Mouse (Mus musculus) midbrain, postnatal 0 days (tissue): ENCODE data around the gene Foxs1. TPM values are rescaled to one million over a fixed set of nuclear protein-coding genes. Genes with fewer than 3 reads are reported as not detected.
A peak's percentile ranks its signal among the peaks of the same experiment; 100 is the strongest.

Source experiments
- ATAC-seq: fragments of 200-750 bp; cut with Nextera tagmentation; 2 replicates; pipeline ENCODE4 v1.8.0; 2017; ENCODE audit warnings: moderate number of reproducible peaks, mild to moderate bottlenecking, moderate TSS enrichment, moderate library complexity; ENCODE audit not compliant: low FRiP score
- DNase-seq: peaks from one replicate; pipeline ENCODE4 v3.0.0-alpha.2; 2015; ENCODE audit warnings: low spot score
- H3K27ac ChIP-seq: fragments of 300-500 bp; sonication (generic); 2 replicates; pipeline ENCODE4 v1.5.1; 2014; ENCODE audit warnings: low read depth, mild to moderate bottlenecking, low read length, mixed read lengths
- H3K27me3 ChIP-seq: fragments of 300-500 bp; sonication (generic); 2 replicates; pipeline ENCODE4 v1.6.1; 2014; ENCODE audit warnings: low read length, control low read depth, mixed read lengths; ENCODE audit not compliant: insufficient read depth
- H3K36me3 ChIP-seq: fragments of 300-500 bp; sonication (generic); 2 replicates; pipeline ENCODE4 v1.6.1; 2014; ENCODE audit warnings: low read length, control low read depth, mixed read lengths; ENCODE audit not compliant: insufficient read depth
- H3K4me1 ChIP-seq: fragments of 300-500 bp; sonication (generic); 2 replicates; pipeline ENCODE4 v1.6.1; 2014; ENCODE audit warnings: mild to moderate bottlenecking, control low read depth, antibody characterized with exemption, low read length, mixed read lengths; ENCODE audit not compliant: insufficient read depth
- H3K4me2 ChIP-seq: fragments of 300-500 bp; sonication (generic); 2 replicates; pipeline ENCODE4 v1.6.1; 2014; ENCODE audit warnings: low read depth, mild to moderate bottlenecking, low read length, mixed read lengths; ENCODE audit not compliant: poor library complexity, severe bottlenecking
- H3K4me3 ChIP-seq: fragments of 300-500 bp; sonication (generic); 2 replicates; pipeline ENCODE4 v1.5.1; 2014; ENCODE audit warnings: low read depth, mild to moderate bottlenecking, low read length, moderate library complexity
- H3K9ac ChIP-seq: fragments of 300-500 bp; sonication (generic); replicated peaks from 2 replicates; pipeline ENCODE4 v1.6.1; 2014; ENCODE audit warnings: mild to moderate bottlenecking, low read length, moderate library complexity, mixed read lengths; ENCODE audit not compliant: poor library complexity, severe bottlenecking
- H3K9me3 ChIP-seq: fragments of 300-500 bp; sonication (generic); 2 replicates; pipeline ENCODE4 v1.6.1; 2016; ENCODE audit warnings: low read length, control low read depth
- CTCF ChIP-seq: IDR thresholded peaks from 2 replicates; pipeline ENCODE4 v1.5.1; 2016; ENCODE audit warnings: antibody characterized with exemption, mild to moderate bottlenecking
- WGBS: fragments of 180-500 bp; shearing (Covaris S2); extraction: QIAGEN DNeasy Blood & Tissue Kit; methylation state at CpG from one replicate; pipeline ENCODE4 v1.1.7; 2014; 5-methylcytosine and 5-hydroxymethylcytosine counted together
- polyA plus RNA-seq: library from polyadenylated mRNA; unstranded; fragments of >200 nt; fragmentation: Nextera tagmentation; extraction: Ambion mirVana; gene quantifications from 2 replicates; pipeline ENCODE4 v1.2.1, GENCODE M21; 2015
- total RNA-seq: library from RNA; depleted of rRNA; stranded (reverse); fragments of >200 nt; gene quantifications from 2 replicates; pipeline ENCODE4 v1.2.3, GENCODE M21; 2014

Gene Foxs1
- total and polyA plus RNA-seq, 2 experiments from 2014 or later: 2.4 to 4.0 TPM

DNA sequence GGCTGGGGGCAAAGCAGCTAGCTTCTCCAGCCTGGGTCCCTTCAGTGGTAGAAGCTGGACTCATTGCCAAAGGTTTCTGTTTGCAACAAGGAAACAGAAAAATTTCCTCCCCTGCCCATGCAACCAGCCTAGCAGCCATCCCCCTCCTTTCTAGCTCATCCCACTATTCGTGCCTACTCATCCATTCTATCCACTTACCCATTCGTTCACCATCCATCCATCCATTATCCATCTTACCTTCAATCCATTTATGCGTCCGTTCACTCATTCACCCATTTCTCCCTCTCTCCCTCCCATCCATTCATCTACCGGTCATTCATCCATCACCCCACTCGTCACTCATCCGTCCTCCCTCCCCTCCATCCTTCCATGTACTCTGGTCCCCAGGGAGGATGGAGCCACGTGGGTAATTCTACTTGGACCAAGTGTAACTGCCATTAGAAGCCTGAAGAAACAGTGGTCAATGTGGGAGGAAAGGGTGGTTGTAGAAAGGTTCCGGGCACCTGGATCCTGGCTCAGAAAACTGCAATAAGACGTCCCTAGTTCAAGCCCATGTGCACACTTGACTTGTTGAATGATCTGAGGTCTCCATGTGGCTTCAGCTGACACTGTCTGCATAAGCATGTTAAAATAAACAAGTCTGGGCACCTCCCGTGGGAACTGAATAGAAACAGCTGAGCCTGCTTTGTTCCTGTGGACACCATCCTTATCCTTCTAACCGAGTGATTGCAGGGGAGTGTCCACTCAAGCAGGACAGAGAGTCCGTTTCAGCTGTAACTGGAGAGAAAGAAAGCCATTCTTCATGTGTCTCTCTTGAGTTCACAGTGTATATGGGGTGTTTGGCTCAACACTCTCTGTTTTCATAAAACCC is 19.1 kb upstream of the Foxs1 start:
- 7% methylated on average over 13 of the region's 13 CpGs for WGBS
- Histone ChIP-seq H3K36me3 (no peaks in the 10 kb centered on the region), H3K4me3 (peak overlapping the region; percentile 74), H3K27ac (peak overlapping the region; percentile 71), H3K9me3 (no peaks in the 10 kb centered on the region), H3K9ac (peak overlapping the region; percentile 95), H3K27me3 (no peaks in the 10 kb centered on the region), H3K4me2 (peak overlapping the region; percentile 87), H3K4me1 (peaks cover 6% of the 10 kb centered on the region; the same call in 1 of the 2 replicates)
- ATAC-seq (peak; percentile 62), DNase-seq (peak; percentile 77)
- TF ChIP-seq CTCF: no peak

DNA sequence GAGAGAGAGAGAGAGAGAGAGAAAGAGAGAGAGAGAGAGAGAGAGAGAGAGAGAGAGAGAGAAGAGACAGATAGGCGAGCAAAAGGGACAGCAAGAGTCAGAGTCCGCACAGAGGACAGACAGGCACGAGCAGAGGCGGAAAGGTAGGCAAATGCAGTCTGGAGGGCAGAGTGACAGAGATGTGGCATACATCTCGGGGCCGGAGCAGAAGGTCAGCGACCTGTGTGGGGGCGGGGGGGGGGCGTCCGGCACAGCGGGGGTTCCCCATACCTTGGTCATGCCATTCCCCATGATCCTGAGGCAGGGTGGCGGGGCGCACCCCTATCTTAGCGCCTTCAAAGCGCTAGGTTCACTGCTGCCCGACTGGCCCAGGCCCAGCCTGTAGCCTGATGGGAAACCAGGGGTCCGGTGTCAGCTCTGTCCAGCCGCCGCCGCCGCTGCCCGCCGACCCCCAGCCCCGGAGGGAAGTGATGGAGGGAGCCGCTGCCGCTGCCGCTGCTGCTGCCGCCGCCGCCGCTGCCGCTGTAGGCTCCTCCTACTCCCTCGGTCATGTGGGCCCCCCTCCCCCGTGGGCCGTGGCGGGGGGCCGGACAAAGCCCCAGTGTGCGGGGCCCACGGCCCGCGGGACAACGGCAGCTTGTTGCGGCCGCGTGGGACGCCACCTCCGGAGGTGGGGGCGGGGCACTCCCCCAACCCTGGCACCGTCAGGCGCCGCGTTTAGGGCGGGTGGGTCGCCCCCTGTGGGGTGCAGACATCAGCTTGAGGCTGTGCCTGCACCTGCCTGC is 18.2 kb upstream of the Foxs1 start, which contains the start of gene Dusp15:
Gene Dusp15, minus strand, starts transcription at position 634 of the 785 bp plus-strand sequence.
- ATAC-seq: peak; percentile 79
- TF ChIP-seq CTCF: peak; percentile 48

DNA sequence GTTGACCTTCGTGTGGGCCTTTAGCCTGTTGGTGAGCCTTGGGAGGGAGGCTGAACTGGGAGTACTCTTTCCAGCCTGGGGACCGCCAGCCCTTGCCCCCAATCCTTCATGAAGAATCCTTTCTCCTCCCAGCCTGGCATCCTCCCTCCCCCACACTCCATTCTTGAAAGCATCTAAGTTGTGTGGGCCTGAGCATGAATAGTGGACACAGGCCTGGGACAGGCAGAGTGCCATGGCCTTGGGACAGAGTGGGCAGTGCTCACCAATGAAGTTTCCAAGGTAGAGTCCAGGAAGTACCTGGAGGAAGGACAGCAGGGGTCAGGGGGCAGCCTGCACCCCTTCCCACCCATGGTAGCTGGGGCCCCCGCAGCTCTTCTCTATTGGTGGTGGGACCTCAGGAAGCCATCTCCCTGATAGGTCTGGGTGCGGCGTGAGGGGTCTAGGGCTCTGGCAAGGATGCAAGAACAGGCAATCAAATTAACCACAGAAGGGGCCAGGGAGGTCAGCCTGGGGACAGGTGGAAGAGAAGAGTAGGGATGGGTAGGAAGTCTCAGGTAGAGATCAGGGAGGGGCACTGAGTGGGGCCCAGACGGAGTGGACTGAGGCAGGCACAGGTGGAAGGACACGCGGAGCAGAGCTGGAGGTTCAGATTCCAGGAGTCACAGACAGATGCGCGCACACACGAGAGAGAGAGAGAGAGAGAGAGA is 17.5 kb upstream of the Foxs1 start:
- H3K27me3 ChIP-seq: peaks cover 7% of the 10 kb centered on the region; the same call in 1 of the 2 replicates
- H3K4me1 ChIP-seq: peaks cover 6% of the 10 kb centered on the region; the same call in 1 of the 2 replicates
- WGBS: 37% methylated on average over 11 of the region's 11 CpGs
- peak overlapping the region; percentile 87 for H3K4me2 ChIP-seq
- H3K9ac ChIP-seq: peak overlapping the region; percentile 95
- no peak overlapping the region for H3K27ac ChIP-seq
- H3K4me3 ChIP-seq: peak overlapping the region; percentile 74
- no peaks in the 10 kb centered on the region for H3K36me3 ChIP-seq
- no peak for DNase-seq
- ATAC-seq: peak; percentile 31; the same call in 1 of the 2 replicates
- no peak for TF ChIP-seq CTCF
- H3K9me3 ChIP-seq: no peaks in the 10 kb centered on the region

More for the DNA sequence above, 18.2 kb upstream of the Foxs1 start, which contains the start of gene Dusp15:
- Histone ChIP-seq H3K4me2 (peak within 1 kb of the TSS; percentile 87), H3K4me3 (peak within 1 kb of the TSS; percentile 74), H3K9ac (peak within 1 kb of the TSS; percentile 95), H3K27ac (peak within 1 kb of the TSS; percentile 71), H3K9me3 (no peaks in the 10 kb centered on the region), H3K27me3 (no peaks in the 10 kb centered on the region; the same call in 1 of the 2 replicates), H3K4me1 (peaks cover 6% of the 10 kb centered on the region; the same call in 1 of the 2 replicates), H3K36me3 (no peaks in the 10 kb centered on the region)
- under 1% methylated on average over 45 of the region's 54 CpGs for WGBS
- DNase-seq: peak; percentile 75

DNA sequence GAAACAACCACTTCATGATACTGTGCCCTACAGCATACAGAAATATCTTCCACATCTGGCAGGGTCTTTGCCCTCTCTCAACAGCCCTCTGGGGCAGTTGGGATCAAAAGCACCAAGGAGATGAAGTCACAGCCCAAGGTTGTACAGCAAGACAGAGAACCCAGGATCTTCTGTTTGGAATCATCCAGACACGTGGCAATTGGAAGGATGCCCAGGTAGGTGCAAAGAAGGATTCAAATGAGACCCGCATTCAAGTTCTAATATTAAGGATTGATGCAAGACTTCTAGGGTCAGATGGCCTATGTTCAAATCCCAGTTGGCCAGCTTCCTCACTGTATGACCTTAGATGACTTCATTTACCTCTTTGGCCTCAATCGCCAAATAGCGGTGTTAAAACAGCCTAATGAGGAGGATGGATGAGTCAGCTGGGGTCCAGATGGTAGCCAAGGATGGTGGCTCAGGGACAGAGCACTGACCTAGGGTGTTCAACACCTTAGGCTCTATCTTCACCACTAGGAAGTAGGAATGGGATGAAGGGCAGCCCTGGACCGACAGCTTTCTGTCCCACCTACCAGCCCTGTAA is 15.5 kb upstream of the Foxs1 start:
- Histone ChIP-seq H3K9ac (no peak overlapping the region), H3K9me3 (no peaks in the 10 kb centered on the region), H3K4me1 (peaks cover 6% of the 10 kb centered on the region; the same call in 1 of the 2 replicates), H3K4me3 (no peak overlapping the region), H3K27me3 (peaks cover 18% of the 10 kb centered on the region), H3K27ac (no peak overlapping the region), H3K4me2 (no peak overlapping the region), H3K36me3 (no peaks in the 10 kb centered on the region)
- WGBS: 88% methylated on average over 5 of the region's 5 CpGs
- DNase-seq (no peak), ATAC-seq (no peak)
- no peak for TF ChIP-seq CTCF

DNA sequence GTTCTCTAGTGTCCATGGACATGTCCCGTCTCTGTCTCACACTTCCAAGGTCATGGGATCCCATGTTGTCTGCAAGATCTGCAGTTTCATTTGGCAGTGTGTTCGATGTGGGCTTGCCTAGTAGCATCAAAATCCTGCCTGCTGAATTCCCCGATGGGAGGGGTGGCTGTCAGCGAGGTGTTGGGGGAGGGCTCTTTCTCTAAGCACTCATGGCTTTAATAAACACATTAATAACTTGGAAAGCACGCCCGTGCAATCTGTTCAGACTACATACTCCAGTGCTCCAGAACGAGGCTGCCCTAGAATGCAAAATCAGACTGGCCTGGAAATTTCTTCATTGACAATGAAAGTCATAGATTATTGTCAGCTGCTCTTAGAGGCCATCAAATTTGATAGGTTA is 14.1 kb upstream of the Foxs1 start:
- DNase-seq: peak; percentile 68

More for the DNA sequence above, 14.1 kb upstream of the Foxs1 start:
- peaks cover 13% of the 10 kb centered on the region; the same call in 1 of the 2 replicates for H3K4me1 ChIP-seq
- H3K4me2 ChIP-seq: no peak overlapping the region
- no peaks in the 10 kb centered on the region for H3K36me3 ChIP-seq
- no peak overlapping the region for H3K4me3 ChIP-seq
- TF ChIP-seq CTCF: no peak
- H3K9ac ChIP-seq: no peak overlapping the region
- no peak overlapping the region for H3K27ac ChIP-seq
- no peak for ATAC-seq
- peaks cover 24% of the 10 kb centered on the region for H3K27me3 ChIP-seq
- H3K9me3 ChIP-seq: no peaks in the 10 kb centered on the region
- WGBS: 56% methylated on average over 7 of the region's 7 CpGs
